Mouse (Mus musculus) right cerebral cortex, adult 2 months (tissue): Measurements from ENCODE around the gene Vps13d.

Experiments used
- DNase-seq, 2 experiments: peaks; one replicate each; pipeline ENCODE4 v3.0.0; 2021 to 2022; ENCODE audit warnings: low spot score in 2 of 2

Vps13d gene

DNA sequence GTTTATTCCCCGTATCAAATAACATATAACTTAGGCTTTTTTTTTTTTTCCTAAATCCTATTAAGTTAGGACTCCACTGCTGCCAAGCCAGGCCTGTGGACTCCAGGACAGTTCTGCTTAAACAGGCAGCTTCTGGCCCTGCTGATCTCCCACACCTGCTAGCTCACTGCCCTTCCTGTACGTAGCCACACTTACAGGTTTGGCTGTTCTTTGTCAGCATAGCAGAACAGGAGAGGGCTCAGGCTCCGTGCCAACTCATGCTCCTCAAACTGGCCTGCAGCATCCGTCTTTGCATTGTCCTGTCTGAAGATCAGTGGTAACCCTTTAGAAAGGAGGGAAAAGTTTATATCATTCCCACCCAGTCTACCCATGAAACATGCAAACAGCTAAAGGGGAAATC, 108.3 kb downstream of the Vps13d start:
- no peak for DNase-seq

DNA sequence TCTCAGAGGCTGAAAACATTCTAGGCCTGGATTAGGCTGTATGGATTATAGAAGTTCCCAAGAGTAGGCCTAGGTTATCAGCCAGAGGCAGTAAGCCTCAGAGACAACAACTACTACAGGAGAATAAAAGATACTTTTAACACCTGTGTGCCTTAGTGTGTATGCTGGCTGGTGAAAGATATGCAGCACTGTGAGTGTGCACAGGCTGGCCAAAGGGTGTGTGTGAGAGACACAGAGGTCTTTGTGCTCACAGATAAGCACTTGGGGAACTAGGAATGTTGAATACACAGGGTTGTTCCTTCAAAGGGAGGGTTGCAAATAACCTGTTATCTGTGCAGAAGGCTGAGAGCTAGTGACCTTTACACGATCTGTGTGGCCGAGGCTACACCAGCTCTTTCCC, 115.5 kb downstream of the Vps13d start:
- no peak for DNase-seq

DNA sequence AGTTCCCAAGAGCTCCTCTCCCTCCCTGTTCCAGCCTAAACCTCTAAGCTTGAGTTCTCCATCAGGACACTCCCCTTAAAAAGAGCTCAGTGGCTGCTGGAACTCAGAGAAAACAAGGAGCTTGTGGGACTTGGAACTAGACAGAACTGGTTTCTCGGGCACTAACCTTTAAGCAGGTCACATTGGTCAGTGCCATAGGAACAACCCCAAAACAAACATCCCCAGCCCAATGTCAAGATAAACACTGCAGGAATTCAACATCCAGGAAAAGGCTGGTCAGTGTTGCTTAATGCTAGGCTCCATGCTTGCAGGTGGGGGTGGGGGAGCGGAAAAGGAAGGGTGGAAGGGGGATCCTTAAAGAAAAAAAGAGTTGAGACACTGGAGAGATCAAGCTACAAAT, 120.5 kb downstream of the Vps13d start:
- DNase-seq, result no peak

DNA sequence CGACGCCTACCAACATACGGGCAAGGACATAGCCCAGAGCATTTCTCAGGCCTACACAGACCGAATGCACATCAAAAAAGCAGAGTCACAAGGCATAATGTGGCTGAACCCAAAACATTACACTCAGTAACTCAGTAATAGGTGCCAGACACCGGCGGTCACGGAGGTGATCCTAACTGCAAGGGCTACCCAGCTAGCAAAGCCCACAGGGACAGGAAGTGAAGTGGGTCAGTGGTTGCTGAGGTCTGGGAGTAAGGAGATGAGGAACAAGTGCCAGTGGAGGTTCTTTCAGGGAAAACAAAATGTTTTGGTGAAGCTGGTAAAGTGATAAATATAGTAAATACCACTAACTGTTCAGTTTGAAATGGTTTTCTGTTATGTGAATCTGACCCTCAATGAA, 121.1 kb downstream of the Vps13d start:
- no peak for DNase-seq

DNA sequence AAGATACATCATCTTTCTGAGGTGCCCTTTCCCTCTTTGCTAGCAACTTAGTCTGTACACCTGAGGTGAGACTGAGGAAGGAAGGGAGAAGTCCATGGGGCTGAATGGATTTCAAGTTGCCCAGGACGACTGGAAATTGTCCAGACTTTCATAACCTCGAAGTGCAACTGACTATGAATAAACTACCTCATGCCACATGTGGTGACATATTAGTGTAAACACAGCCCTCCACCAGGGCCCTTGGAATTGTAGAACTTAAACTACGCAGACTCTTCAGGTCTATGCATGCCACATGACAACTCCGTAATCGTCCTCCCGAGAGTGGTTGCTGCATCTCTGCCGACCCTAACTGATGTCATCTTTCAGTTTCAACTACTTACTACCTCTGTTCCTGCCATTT, 122.9 kb downstream of the Vps13d start:
- no peak for DNase-seq

DNA sequence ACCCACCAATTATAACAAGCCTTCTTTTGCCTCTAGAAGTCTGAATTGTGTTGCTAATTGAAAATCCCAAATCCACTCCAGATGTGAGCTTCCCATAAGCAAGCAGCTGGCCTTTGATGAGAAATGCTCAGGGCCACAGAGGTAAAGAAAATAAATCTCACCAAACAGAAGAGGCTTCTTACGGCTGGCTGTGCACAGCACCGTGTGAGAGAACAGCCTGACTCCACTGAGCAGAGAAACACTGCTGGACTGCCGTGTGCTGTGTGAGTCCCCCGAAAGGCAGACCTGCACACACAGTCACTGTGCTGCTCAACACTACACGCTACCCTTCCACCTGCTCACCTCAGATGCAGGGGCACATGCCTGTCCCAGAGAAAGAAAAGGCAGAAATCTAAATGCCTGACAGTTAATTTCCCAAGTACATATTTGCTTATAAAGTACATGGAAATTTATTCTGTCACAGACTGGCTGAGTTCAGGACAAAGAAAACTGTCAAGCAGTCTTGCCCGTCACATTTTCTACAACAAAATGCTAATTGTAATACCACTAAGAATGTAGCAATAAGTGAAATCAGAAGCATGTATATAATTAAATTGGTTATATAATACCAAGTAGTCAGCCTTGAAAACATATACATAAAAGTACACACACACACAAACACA, 127.7 kb downstream of the Vps13d start:
- DNase-seq, result no peak

DNA sequence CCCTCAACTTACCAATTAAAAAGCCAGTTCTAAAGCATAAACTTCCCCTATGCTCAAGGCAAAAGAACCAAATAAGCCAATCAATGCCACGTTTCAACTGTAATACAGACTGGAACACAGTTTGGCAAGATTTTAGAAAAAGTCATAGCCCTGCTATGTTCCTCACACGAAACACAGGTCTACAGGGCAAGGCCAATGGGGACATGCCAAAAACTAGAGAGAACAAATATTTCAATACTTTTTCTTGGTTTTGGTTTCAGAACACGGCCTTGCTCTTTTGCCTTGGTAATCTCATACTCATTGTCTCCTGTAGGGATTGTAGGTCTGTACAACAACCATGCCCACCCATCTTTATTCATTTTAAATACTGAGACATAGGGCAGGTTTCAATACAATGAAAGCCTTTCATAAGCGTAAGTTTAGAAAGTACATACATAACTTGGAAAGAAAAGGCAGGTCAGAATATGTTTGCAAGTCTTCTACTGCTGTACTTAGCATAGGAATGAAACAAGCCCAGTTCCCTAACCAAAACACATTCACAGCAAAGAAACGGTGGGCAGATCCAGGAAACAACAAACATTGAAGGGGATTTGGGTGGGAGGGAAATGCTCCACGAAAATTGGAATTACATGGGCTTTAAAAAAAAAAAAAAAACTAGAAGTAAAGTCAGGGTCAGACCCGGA, 128.3 kb downstream of the Vps13d start:
- DNase-seq, result no peak

DNA sequence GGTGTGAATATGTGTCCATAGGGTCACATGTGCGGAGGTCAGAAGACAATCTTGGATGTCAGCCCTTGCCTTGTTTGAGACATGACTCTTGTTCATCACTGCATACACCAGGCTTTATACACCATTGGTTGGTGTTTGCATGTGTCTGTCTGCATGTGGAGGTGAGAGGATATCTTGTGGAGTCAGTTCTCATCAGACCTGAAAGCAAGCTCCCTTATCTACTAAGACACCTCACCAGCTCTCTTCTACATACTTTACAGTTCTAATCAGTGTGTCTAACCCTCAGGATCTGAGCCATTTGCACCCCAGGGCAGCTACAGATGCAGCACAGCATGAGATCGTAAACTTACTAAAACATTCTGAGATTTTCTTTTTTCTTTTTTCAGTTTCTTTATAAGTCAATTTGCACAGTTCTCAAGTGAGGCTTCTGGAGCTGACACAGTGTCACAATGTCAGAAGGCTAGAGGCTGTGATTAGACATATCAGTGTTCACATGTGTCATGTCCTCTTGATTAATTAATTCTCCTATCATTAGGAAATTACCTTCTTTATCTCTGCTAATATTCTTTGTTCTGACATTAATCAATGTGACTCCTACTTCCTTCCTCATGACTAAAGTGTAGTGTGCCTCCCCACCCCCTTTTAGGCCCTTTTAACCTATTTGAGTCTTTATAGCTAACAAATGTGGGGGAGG, 135.9 kb downstream of the Vps13d start:
- no peak for DNase-seq

DNA sequence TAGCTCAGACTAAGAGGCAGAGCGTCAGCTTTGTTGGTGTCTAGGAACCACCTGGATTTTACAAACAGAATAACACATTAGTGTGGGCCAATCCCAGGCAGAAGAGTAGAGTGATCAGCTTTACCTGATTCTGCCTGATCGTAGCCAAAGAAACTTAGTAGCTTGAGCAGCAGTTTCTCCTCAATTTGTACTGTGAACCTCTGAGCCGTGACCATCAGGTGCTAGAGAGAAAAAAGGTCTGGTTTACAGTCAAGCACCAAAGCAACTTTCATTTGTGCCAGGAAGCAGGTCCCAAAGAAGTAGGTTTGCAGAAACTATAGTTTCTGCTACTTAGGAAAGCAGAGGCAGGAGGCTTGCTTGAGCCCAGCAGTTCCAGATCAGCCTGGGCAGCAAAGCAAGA, 138.5 kb downstream of the Vps13d start:
- DNase-seq, result no peak

DNA sequence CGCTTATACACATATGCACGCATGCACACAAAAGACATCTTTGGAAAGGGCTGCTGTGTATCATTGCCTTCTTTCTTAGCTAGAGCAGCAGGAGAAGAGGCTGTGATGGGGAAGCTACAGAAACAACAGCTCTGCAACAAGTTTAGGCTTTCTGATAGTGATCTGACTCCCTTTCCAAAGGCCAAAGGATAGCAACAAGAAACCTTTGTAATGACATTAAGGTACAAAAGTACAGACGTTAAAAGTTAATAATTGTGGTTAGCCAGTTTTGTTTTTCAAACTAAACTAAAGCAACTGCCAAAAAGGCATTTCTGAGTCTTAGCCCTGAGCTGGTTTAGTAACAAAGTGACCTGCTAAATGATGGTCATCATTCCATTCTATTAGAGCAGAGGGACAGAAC, 139.0 kb downstream of the Vps13d start:
- DNase-seq, result no peak

DNA sequence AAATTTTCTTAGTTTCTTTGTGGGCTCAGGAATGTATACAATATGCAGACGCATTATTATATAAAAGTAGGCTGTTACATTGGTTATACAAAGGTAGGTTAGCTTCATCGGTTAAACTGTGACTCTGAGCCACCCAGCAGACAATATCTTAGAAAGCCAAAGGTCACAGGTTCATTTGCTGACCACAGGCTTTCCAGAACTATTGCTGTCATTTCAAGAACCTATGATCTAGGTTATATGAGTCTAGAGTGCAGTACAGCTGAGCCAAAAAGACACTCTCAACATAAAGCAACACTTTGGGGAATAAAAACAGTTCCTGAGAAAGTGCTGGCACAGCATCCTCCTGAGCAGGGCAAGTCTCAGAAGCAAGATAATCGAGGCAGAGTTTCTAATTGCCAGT, 140.4 kb downstream of the Vps13d start:
- DNase-seq, result no peak

DNA sequence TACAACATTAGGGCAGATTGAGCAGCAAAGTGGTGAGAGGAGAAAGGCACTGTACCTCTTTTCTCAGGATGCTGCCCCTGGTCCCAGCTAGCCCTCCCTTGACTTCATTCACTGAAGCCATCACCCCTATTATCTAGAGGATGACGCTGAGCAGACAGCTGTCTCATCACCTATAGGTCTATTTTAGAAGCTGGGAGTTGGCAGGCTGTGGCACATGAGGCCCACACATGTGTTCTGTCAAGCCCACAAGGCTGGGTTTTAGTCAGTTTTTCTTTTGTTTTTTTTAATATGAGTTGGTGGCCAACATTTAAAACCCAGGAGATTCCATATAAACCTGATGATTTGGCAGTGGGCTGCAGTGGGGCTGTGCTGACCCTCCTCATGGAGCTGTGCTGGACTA, 142.1 kb downstream of the Vps13d start:
- peak; percentile 41 to 55 for DNase-seq

DNA sequence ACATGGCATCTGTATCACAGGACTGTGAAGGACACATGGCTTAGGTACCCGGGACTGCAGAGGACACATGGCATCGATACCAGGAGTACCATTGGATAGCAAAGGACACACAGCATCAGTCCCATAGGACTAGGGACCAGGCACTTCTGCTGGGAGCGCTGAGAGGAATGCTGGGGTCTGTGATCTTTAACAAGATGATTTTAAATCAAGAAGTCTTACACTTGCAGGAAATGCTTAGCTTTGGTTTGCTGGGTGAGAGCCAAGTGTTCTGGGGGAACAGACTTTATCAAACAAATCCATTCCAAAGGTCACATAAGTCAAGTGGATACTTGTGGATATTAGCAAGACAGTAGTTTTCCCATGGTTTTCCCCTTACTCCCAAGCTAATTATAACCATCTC, 142.5 kb downstream of the Vps13d start:
- DNase-seq, result no peak

DNA sequence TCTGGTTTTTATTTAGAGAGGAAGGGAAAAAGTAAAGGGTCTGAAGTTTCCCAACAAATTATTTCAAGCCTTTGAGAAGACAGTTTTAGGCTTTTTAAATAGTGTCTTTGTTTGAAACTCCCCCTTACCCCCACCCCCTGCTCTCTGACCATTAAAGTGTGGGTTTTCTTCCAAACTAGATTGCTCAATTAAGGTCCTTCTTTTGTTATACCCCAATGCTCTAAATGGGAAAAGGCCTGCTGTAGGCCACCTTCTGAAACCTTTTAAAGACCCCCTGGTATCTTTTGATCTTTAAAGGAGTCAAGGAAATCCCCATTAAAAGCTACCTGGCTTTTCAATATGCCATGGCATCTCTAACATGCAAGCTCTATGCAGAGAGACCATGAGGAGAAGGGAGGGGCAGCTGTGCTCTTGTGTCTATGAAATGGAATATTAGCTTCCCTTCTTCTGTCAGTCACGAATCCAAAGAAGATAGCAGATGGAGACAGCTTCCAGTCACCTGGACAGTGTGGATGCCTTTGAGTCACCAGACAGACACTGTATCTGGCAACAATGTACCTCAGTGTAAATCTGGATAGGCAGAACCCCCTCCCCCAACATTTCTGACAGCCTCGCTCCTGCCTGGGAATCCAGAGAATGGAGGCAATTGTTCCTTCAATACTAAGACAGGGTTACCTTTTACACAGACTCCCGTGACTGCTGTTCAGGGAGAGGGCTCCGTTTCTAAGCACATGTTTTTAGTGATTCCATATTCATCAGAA, 143.4 kb downstream of the Vps13d start:
- no peak for DNase-seq

DNA sequence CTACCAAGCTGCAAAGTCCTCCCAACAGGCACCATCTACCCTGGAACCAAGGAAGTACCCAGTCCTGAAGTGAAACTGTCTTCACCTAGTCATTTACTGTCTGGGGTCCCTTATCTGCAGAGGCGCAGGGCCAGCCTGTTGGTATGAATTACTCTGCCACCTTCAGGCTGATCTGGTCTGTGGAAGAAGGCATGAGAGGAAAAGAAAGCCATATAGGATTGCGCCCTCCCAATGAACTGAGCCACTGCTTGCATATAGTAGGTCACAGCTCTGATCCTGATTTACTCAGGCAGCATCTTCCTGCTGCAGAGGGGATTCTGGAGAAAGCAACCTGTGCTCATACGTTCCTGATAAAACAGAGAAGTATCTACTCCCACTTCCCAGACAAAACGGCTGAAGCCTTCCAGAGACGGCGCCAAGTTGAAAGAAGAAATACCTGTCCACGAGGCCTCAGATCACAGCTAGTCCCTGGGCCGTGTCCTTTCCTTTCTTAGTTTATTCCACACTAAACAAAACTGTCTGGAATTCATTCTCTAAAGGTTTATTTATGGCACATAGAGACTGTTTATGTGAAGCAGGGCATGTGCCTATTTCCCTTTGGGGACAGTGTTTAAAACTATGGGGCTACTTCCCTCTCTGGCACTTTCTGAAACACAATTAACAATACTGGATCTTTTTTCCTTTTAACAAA, 144.1 kb downstream of the Vps13d start:
- DNase-seq, result no peak

DNA sequence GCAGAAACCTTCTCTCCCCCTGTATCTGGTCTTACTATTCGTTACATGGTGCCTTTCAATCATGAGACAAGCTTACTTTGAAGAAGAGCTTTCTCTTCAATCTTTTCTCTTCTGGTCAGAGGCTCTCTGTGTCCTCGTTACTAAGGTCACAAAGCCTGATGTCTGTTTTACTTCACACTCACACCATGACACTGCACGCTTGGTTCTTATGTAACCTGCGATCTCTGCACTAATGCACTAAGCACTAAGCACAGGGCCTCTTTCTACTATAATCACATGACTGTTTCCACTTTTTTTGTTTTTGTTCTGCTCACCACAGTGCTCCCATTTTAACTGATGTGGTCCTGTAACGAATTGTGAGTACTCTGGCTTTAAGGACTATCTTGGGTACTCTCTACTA, 146.8 kb downstream of the Vps13d start:
- no peak for DNase-seq

DNA sequence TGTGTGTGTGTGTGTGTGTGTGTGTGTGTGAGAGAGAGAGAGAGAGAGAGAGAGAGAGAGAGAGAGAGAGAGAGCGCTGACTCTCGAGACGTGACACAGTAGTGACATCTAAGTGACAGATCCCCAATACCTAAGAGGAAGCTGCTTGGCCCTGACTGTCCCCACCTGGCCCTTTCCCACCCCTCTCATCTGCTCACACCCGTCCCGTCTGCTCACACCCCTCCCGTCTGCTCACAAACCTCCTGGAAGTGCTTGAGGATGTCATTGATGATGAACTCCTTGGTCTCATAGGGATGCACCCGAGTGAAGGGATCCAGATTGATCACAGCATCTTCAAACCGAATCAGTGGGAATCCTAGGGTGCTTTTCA, 148.8 kb downstream of the Vps13d start:
- DNase-seq, result no peak

DNA sequence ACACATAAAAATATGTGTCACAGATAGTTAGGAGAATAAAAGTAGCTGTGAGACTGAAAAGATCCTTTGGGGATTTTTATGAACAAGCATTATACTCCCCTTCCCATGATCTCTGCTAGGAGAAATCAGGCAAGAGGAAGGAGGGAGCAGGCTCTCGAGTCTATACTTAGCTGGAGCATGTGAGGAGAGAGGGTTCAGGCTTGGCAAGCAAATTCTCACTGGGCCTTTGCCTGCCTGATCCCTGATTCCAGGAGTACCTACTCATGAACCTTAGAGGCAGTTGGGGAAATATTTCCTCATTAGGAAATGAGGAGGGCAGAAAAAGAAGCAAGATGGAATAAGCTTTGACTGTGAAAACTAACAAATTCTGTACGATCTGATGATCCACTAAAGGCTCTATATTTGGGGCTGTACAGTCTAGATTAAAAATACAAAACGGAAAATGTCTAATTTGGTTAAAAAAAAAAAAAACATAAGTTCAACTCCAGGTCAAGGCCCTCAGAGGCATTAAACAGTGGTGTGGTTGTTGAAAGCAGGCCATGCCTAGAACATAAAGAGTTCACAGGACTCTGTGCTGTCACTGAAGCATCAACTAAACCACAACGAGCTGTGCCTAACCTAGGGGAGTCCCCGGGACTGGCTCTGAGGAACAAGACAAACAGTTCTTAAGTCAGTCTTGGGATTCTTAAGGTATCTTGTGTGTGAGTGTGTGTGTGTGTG, 149.3 kb downstream of the Vps13d start:
- no peak for DNase-seq

DNA sequence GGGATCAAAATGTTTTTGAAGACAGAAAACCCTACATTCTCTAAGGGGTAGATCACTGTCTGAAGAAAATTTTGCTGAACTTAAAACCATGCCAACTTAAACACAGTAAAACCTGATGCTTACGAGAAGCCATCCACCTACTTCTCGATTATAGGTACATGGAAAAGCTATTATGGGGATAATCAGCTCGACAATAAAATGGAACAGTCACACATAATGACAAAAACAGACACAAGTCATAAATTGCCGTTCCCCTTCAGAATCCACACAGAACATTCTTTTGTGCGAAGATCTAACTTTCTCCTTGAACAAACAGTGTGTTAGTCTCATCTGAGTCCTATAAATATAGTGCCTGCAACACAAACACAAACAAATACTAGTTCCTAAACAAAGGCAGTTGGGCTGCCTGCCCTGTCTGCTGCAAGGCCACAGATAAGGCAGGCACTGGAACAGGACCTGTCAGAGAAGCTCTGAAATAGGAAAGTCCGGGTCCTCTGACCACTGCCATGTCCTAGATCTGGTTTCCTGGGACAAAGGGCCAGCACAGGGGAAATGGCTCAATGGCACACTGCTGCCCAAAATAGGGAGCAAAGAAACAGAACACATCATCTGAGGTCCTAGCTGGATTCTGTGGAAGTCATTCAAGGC, 153.5 kb downstream of the Vps13d start:
- DNase-seq, result no peak

DNA sequence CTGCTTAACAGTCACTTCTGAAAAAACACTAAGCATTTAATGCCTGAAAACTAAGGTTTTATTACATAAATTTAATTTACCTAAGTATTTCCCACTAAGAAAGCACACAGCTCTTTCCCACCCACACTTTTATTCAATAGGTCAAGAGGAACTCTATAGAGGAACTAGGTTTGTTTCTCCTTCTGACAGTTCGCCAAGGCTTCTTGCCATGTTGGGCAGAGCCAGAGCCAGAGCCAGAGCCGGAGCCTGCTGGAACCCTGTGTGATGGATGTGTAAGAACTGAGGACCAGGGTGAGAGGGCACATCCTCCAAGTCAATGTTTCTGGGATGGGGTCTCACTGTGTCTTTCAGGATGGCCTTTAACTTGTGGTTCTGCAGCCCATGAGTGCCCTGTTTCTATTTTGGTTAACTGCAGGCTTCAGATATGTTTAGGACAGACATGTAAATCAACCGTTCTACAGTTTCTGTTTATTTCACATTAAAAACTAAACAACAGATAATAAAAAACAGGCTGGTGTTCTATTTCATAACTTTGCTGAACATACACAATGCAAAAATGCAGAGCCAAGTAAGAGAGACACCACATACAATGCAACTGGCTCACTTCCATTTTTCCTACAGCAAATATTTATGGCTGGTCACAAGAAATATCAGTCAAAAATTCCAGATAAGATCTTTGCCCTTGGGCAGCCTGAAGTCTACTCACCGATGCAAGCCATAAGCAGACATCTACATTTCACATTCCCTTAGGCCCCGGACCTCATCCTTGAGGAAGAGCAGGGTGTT, 157.0 kb downstream of the Vps13d start:
- no peak for DNase-seq
